Mouse (Mus musculus): ENCODE measurements around the gene Hsph1. TPM values are rescaled to one million over a fixed set of nuclear protein-coding genes. Genes with fewer than 3 reads are reported as not detected.

Hsph1 gene
- polyA plus RNA-seq, 1 experiment from 2014 or later: 131 TPM

DNA sequence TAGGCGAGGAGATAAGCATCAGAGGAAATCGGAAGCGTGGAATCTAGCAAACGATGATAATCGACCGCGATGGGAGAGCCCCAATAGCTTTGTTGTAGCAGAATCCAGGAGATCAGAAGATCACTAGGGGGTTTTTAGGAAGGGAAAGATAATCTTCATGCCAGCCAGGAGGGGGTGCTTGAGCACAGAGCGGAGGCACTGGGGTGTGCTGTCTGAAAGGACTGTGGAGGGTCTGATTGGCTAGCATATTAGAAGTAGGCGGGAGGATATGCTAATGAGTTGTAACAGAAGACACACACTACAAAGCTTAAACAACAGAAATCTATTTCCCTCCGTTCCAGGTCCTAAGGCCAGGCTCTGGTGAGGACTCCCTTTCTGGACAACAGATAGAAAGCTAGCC lies 50.3 kb downstream of the Hsph1 start:
- 49% methylated on average over 10 of the region's 10 CpGs for WGBS
- ATAC-seq (ENCODE audit: low FRiP score) (peak; percentile 52; the same call in 1 of the 2 replicates), DNase-seq (ENCODE audit: low spot score, missing footprints) (peak; percentile 82)

DNA sequence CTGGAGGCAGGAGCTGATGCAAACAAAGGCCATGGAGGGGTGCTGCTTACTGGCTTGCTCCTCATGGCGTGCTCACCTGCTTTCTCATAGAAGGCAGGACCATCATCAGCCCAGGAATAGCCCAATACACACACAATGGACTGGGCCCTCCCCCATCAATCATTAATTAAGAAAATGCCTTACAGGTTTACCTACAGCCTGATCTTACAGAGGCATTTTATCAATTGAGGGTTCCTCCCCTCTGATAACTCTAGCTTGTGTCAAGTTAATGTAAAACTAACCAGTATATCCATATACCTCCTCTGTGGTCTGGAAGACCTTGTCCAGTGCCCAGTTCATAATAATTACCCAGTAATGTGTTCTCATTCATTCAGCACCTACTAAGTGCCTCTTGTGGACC lies 50.9 kb downstream of the Hsph1 start:
- DNase-seq (ENCODE audit: low spot score, missing footprints) (no peak), ATAC-seq (ENCODE audit: low FRiP score) (no peak)
- no peak overlapping the region for H3K4me3 ChIP-seq (ENCODE audit: low read depth, low read length)
- no peak overlapping the region for H3K9ac ChIP-seq (ENCODE audit: low read length)
- whole genome bisulfite sequencing: 80% methylated on average over 1 of the region's 1 CpGs
- no peaks in the 10 kb centered on the region for H3K27me3 ChIP-seq (ENCODE audit: control insufficient read depth, insufficient read depth, low read length)
- no peak overlapping the region for H3K27ac ChIP-seq (ENCODE audit: low read depth, low read length)
- no peaks in the 10 kb centered on the region for H3K9me3 ChIP-seq (ENCODE audit: control insufficient read depth, low read length)
- H3K4me2 ChIP-seq: no peak overlapping the region
- H3K36me3 ChIP-seq (ENCODE audit: control insufficient read depth, insufficient read depth, low read length): no peaks in the 10 kb centered on the region
- no peaks in the 10 kb centered on the region for H3K4me1 ChIP-seq (ENCODE audit: control insufficient read depth, insufficient read depth, low read length)

More for the DNA sequence above, 50.3 kb downstream of the Hsph1 start:
- no peak overlapping the region for H3K4me3 ChIP-seq (ENCODE audit: low read depth, low read length)
- no peak overlapping the region for H3K9ac ChIP-seq (ENCODE audit: low read length)
- H3K27ac ChIP-seq (ENCODE audit: low read depth, low read length): no peak overlapping the region
- H3K9me3 ChIP-seq (ENCODE audit: control insufficient read depth, low read length): no peaks in the 10 kb centered on the region
- H3K4me2 ChIP-seq: no peak overlapping the region
- no peaks in the 10 kb centered on the region for H3K36me3 ChIP-seq (ENCODE audit: control insufficient read depth, insufficient read depth, low read length)
- no peaks in the 10 kb centered on the region for H3K4me1 ChIP-seq (ENCODE audit: control insufficient read depth, insufficient read depth, low read length)
- no peaks in the 10 kb centered on the region for H3K27me3 ChIP-seq (ENCODE audit: control insufficient read depth, insufficient read depth, low read length)

DNA sequence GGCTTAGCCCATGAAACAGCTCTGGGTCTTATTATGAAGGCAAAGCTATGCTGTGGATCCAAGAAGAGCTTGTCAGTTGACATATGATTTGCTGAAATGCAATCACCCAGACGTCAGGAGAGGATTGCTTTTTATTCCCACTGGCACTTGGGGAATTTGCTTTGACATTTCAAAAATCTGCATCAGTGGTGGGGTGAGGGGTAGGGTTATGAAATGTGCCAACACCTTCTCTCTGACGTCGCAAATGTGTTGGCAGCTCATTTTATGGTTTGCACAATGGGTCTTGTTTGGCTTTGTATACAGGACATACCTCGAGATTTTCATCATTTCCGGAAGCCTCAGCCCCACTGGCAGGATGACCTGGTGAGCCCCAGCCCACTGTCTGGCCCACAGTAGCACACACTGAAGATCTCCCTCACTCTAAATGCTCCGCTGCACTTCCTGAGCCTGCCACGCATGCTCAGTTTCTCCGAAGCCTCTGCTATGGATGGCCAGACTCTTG lies 52.0 kb downstream of the Hsph1 start:
- DNase-seq (ENCODE audit: low spot score, missing footprints): peak; percentile 65
- 77% methylated on average over 8 of the region's 8 CpGs for WGBS
- Histone ChIP-seq H3K4me3 (ENCODE audit: low read depth, low read length) (no peak overlapping the region), H3K27ac (ENCODE audit: low read depth, low read length) (no peak overlapping the region), H3K9me3 (ENCODE audit: control insufficient read depth, low read length) (no peaks in the 10 kb centered on the region), H3K9ac (ENCODE audit: low read length) (no peak overlapping the region), H3K27me3 (ENCODE audit: control insufficient read depth, insufficient read depth, low read length) (no peaks in the 10 kb centered on the region), H3K4me2 (no peak overlapping the region), H3K36me3 (ENCODE audit: control insufficient read depth, insufficient read depth, low read length) (no peaks in the 10 kb centered on the region), H3K4me1 (ENCODE audit: control insufficient read depth, insufficient read depth, low read length) (no peaks in the 10 kb centered on the region)
- ATAC-seq (ENCODE audit: low FRiP score): no peak

DNA sequence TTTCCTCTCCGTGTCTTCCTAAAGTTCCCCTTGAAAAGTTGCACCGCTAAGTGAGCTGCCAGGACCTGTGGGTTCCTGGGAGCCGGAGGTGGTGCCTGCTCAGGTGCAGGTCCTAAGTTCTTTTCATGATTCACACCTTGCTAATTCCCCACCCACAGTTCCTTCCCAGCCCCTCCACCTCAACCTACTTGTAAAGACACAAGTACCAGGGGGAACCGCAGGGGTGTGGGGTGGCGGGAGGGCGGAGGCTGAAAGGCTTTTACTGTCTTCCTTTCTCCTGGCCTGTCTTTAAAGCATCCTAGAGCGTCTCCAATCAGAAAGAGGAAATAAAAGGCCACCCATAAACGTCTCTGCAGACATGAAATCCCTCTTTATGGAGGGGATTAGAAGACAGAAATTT lies 52.7 kb downstream of the Hsph1 start:
- Histone ChIP-seq H3K4me2 (no peak overlapping the region), H3K9ac (ENCODE audit: low read length) (no peak overlapping the region), H3K4me3 (ENCODE audit: low read depth, low read length) (no peak overlapping the region), H3K9me3 (ENCODE audit: control insufficient read depth, low read length) (no peaks in the 10 kb centered on the region), H3K27me3 (ENCODE audit: control insufficient read depth, insufficient read depth, low read length) (no peaks in the 10 kb centered on the region), H3K4me1 (ENCODE audit: control insufficient read depth, insufficient read depth, low read length) (no peaks in the 10 kb centered on the region), H3K27ac (ENCODE audit: low read depth, low read length) (no peak overlapping the region), H3K36me3 (ENCODE audit: control insufficient read depth, insufficient read depth, low read length) (no peaks in the 10 kb centered on the region)
- DNase-seq (ENCODE audit: low spot score, missing footprints) (peak; percentile 41), ATAC-seq (ENCODE audit: low FRiP score) (no peak)
- WGBS: 36% methylated on average over 8 of the region's 8 CpGs

DNA sequence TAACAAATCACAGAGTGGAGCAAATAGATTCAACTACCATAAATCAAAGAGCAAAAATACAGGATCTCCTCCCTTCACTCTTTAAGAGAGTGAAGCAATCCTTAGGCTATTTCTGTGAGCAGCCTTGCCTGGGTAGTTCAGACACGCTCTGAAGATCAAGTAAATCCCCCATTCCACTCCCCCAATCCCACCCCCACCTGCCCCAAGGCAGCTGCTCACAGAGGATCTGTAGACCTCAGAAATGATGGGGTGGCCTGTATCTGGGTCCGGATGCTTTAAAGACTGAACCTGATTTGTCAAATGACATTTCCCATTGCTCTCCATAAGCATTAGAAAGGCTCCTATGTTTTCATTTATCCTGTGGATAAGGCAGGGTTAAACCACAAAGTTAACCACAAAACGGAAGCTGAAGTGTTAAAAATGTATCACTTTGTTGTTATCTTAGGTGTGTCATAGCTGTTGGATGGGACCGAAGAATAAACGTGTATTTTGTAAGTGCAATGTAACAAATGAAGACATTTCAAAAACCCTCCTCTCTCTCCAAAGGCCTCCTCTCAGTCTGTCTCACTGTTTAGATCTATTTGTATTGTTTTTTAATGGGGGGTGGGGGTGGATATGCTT lies 53.4 kb downstream of the Hsph1 start:
- H3K9ac ChIP-seq (ENCODE audit: low read length): no peak overlapping the region
- H3K27ac ChIP-seq (ENCODE audit: low read depth, low read length): no peak overlapping the region
- DNase-seq (ENCODE audit: low spot score, missing footprints): peak; percentile 53
- no peaks in the 10 kb centered on the region for H3K9me3 ChIP-seq (ENCODE audit: control insufficient read depth, low read length)
- no peaks in the 10 kb centered on the region for H3K27me3 ChIP-seq (ENCODE audit: control insufficient read depth, insufficient read depth, low read length)
- H3K4me1 ChIP-seq (ENCODE audit: control insufficient read depth, insufficient read depth, low read length): no peaks in the 10 kb centered on the region
- 62% methylated on average over 5 of the region's 5 CpGs for whole genome bisulfite sequencing
- no peak for ATAC-seq (ENCODE audit: low FRiP score)
- no peaks in the 10 kb centered on the region for H3K36me3 ChIP-seq (ENCODE audit: control insufficient read depth, insufficient read depth, low read length)
- no peak overlapping the region for H3K4me3 ChIP-seq (ENCODE audit: low read depth, low read length)
- no peak overlapping the region for H3K4me2 ChIP-seq

DNA sequence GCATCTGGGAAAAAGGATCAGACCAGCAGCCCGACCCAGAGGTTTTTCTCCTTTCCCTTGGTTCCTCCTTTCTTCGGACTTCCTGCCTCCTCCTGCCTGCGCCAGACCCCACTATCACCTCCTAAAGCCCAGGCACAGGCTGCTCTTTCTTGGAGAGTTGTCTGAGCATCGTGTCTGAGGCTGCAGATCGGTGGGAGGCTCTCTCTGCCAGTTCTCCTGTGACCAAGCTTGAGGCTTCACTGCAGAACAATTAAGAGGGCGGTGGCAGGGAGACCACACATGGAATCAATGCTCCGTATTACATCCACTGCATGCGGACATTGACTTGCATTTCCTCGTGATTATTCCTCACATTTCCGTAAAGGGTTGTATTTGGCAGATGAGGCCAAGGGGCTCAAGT lies 58.7 kb downstream of the Hsph1 start:
- Histone ChIP-seq H3K36me3 (ENCODE audit: control insufficient read depth, insufficient read depth, low read length) (no peaks in the 10 kb centered on the region), H3K4me2 (no peak overlapping the region), H3K9me3 (ENCODE audit: control insufficient read depth, low read length) (no peaks in the 10 kb centered on the region), H3K4me1 (ENCODE audit: control insufficient read depth, insufficient read depth, low read length) (no peaks in the 10 kb centered on the region), H3K4me3 (ENCODE audit: low read depth, low read length) (no peak overlapping the region), H3K9ac (ENCODE audit: low read length) (peak overlapping the region; percentile 12; the same call in 1 of the 2 replicates), H3K27me3 (ENCODE audit: control insufficient read depth, insufficient read depth, low read length) (no peaks in the 10 kb centered on the region), H3K27ac (ENCODE audit: low read depth, low read length) (no peak overlapping the region; the same call in 1 of the 2 replicates)
- 37% methylated on average over 10 of the region's 10 CpGs for WGBS
- DNase-seq (ENCODE audit: low spot score, missing footprints): peak; percentile 86
- ATAC-seq (ENCODE audit: low FRiP score): no peak

DNA sequence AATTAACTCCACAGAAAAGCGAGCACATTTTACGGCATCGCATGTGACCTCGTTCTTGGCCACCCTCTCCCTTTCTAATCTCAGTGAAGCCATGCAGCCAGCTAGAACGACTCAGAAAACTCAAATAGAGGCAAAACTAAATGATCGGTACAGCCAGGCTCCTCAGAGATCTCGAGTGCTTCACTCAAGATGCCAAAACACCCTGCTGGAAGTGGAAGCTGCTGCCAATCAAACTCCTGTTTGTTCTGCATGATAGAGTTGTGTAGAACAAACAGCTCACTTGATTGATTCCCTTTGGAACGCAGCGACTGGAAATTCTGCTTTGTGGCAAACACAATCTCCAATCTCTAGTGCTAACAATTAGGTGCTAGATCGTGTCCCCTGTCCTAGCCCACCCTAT lies 59.2 kb downstream of the Hsph1 start:
- no peak for DNase-seq (ENCODE audit: low spot score, missing footprints)
- H3K9ac ChIP-seq (ENCODE audit: low read length): no peak overlapping the region
- WGBS: 63% methylated on average over 10 of the region's 10 CpGs

DNA sequence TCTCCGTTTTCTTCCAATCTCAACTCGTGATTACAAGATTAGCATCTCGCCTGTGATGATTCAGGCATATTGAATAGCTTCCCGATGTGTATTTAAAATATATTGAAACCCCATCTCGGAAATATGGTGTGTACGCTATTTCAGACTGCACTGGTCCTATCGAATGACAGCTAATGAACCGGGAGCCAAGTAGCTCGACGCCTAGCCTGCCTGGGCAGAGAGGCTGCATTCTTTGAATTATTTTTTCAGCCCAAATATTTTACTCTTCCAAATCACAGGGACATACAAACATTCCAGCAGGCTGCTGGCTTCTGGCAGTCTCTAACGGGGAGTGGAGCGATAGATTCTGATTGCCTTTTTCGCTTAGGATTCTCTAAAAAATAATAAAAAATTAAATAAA lies 67.2 kb downstream of the Hsph1 start:
- ATAC-seq (ENCODE audit: low FRiP score) (no peak), DNase-seq (ENCODE audit: low spot score, missing footprints) (no peak)
- 83% methylated on average over 13 of the region's 13 CpGs for WGBS

More for the DNA sequence above, 59.2 kb downstream of the Hsph1 start:
- Histone ChIP-seq H3K4me3 (ENCODE audit: low read depth, low read length) (no peak overlapping the region), H3K36me3 (ENCODE audit: control insufficient read depth, insufficient read depth, low read length) (no peaks in the 10 kb centered on the region), H3K9me3 (ENCODE audit: control insufficient read depth, low read length) (no peaks in the 10 kb centered on the region), H3K4me2 (no peak overlapping the region), H3K4me1 (ENCODE audit: control insufficient read depth, insufficient read depth, low read length) (no peaks in the 10 kb centered on the region), H3K27me3 (ENCODE audit: control insufficient read depth, insufficient read depth, low read length) (no peaks in the 10 kb centered on the region), H3K27ac (ENCODE audit: low read depth, low read length) (no peak overlapping the region)
- no peak for ATAC-seq (ENCODE audit: low FRiP score)

DNA sequence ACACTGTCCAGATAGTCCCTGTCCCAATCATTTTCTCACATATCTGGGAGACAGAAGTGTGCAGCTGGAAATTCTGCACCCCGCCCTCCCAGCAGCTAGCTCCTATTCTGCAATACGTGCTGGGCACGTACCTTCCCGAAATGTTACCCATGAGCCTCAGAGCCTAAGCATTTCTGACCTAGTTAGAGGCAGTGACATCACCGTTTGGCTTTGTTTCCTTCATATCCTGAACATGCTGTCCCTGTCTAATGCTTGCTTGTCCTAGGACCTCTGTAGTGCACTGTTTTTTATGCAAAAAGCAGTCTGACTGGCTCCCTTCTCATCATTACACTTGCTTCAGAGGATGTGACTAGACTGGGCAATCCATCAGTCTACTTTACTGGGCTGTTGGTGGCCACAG lies 69.2 kb downstream of the Hsph1 start:
- Histone ChIP-seq H3K4me1 (ENCODE audit: control insufficient read depth, insufficient read depth, low read length) (no peaks in the 10 kb centered on the region; the same call in 1 of the 2 replicates), H3K27me3 (ENCODE audit: control insufficient read depth, insufficient read depth, low read length) (no peaks in the 10 kb centered on the region), H3K9ac (ENCODE audit: low read length) (no peak overlapping the region), H3K9me3 (ENCODE audit: control insufficient read depth, low read length) (no peaks in the 10 kb centered on the region), H3K36me3 (ENCODE audit: control insufficient read depth, insufficient read depth, low read length) (no peaks in the 10 kb centered on the region), H3K4me2 (no peak overlapping the region), H3K4me3 (ENCODE audit: low read depth, low read length) (no peak overlapping the region), H3K27ac (ENCODE audit: low read depth, low read length) (no peak overlapping the region)
- ATAC-seq (ENCODE audit: low FRiP score) (no peak), DNase-seq (ENCODE audit: low spot score, missing footprints) (no peak)
- WGBS: 85% methylated on average over 5 of the region's 5 CpGs

More for the DNA sequence above, 67.2 kb downstream of the Hsph1 start:
- no peak overlapping the region for H3K27ac ChIP-seq (ENCODE audit: low read depth, low read length)
- H3K36me3 ChIP-seq (ENCODE audit: control insufficient read depth, insufficient read depth, low read length): no peaks in the 10 kb centered on the region
- no peaks in the 10 kb centered on the region; the same call in 1 of the 2 replicates for H3K4me1 ChIP-seq (ENCODE audit: control insufficient read depth, insufficient read depth, low read length)
- H3K9me3 ChIP-seq (ENCODE audit: control insufficient read depth, low read length): no peaks in the 10 kb centered on the region
- no peaks in the 10 kb centered on the region for H3K27me3 ChIP-seq (ENCODE audit: control insufficient read depth, insufficient read depth, low read length)
- no peak overlapping the region for H3K4me3 ChIP-seq (ENCODE audit: low read depth, low read length)
- no peak overlapping the region for H3K9ac ChIP-seq (ENCODE audit: low read length)
- no peak overlapping the region for H3K4me2 ChIP-seq

All from midbrain, embryonic 11.5 days (tissue).